Mouse (Mus musculus) mesoderm, embryonic 11.5 days (tissue): ENCODE measurements at regions not wholly inside any gene's neighbourhood (a gene's known extent, or its start where the extent isn't known, plus 50 kb on each side); places are given as distances from the start of the nearest gene placed in this dataset.

ENCODE experiments used
- DNase-seq: peaks from one replicate; pipeline ENCODE4 v3.0.0-alpha.2; 2012; ENCODE audit warnings: low read depth, low spot score

DNA sequence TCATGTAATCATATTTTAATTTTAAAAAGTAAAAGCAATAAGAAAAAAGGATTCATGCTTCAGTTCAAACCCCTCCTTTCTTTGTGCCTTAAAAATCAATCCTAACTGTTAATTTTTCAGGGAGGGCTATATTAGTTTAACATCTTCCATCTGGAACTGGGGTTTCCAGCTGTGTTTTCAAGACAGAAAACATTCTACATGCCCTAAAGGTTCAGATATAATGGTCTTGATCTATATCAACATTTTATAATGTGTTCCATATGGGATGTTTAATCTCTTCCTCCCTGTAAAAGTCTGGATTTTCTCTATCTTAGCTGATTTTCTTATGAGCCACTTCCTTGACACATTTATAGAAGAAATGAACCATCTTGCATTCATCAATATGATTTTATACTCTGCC, 205.9 kb upstream of the Grm7 start:
- peak; percentile 2 for DNase-seq

DNA sequence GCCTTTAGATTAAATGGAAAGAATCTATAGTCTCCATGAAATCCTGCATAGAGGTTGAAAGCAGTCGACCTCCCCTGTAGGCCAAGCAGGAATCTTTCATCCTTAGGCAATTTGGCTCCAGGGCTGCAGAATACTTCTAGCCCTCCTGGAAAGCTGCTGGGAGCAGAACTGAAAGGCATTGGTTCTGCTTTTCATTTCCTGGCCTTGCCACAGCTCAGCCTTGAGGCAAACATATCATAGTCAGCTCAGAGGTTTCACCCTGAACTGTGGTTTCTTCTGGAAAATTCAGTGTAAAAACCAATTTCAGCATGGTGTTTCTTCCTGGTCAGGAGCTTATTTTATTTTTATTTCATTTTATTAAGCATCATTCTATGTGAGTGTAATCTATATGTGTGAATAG, 182.0 kb upstream of the Grm7 start:
- no peak for DNase-seq

DNA sequence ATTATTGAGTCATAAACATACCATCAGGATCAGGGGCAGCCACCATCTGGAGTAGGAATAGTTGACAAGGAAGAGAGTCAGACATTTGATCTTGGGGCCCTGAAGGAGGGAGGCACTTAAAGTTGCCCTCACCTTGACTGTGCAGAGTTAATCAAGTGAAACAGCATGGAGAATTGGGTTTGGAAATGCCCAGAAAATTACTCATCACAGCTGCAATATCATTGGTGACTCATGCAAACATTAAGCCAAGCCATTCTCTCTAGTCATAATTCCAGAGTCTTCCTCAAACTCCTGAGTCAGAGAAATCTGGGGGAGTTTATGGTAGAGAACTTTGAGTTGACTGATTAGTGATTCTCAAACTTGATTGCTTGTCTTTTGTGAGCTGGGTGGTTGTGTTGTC, 177.7 kb upstream of the Grm7 start:
- no peak for DNase-seq

DNA sequence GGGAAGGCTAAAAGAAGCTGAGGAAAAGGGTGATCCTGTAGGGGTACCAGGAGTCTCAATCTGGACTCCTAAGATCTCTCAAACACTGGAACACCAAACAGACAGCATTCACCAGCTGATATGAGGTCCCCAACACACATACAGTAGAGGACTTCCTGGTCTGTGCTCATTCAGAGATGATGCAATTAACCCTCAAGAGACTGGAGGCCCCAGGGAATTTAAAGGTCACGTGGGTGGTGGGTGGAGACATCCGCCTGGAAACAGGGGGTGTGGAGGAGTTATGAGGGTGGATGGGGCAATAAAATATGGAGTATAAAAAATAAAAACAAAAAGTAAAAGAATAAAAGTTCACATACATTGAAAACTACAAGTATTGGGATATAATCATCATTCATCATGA, 139.5 kb upstream of the Grm7 start:
- no peak for DNase-seq

DNA sequence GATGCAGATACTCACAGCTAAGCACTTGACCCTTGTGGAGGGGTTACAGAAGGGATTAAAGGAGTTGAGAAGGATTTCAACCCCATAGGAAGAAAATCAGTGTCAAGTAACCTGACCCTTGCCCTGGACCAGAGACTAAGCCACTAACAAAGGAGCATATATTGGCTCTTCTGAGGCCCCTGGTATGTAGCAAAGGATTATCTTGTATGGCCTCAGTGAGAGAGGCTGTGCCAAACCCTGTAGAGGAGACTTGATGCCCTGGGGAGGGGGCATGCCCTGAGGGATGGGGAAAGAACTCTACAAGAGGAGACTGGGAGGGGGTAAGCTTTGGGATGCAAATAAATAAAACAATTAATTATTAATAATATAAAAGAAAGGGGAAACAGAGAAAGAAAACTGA, 134.9 kb upstream of the Grm7 start:
- DNase-seq = peak; percentile 0

DNA sequence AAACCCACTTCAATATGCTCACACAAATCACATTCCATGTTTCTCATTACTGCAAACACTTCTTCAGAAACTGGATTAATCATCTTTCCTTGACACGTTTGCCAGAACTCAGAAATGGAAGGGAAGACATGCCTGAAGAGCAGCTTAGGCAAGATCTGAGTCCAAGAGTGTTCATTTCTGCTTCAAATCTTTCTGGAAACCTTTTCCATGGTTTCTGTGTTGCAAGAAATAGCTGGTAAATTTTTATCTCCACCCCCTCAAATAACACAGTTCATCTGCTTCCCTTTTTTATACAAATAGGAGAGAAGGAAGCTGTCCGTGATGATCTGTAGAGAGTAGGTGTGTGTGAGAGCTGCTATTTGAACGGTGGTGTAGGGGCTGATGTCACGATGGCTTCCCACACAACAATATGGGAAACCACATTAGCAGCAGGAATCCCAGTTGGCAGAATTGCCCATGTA, 106.6 kb upstream of the Grm7 start:
- no peak for DNase-seq

DNA sequence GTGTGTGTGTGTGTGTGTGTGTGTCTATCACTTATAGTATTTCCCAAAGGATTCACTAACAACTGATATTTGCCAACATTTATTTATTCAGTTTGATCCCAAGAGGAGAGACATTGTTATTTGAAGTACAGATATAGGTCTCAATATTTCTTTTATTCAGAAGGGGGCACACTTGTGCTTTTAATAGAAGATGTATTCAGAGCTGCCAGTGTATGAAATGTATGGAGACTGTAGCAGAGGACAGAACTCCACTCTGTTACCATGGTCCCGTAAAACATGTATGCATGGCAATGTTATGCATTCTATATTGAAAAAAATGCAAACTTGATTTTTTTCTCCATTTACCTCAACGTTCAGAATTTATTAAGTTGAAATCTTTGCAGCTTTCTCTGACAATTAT, 99.8 kb upstream of the Grm7 start:
- DNase-seq = no peak

DNA sequence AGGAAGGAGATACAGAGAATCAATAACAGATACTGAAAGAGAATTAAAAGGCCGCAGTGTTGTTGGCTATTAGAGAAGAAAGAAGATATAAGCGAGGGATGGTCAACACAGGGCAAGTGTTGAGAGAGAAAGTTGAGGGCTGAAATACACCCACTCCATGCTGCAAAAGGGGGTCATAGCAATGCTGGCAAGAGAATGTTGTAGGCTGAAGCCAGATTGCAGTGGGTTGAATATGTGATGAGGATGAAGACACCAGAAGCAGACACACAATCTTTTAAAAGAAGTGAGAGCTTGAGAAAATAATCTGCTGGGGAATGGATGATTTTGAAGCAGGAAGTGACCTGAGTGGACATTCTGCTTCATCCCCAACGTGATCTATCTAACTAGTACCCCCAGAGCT, 90.5 kb upstream of the Grm7 start:
- no peak for DNase-seq

DNA sequence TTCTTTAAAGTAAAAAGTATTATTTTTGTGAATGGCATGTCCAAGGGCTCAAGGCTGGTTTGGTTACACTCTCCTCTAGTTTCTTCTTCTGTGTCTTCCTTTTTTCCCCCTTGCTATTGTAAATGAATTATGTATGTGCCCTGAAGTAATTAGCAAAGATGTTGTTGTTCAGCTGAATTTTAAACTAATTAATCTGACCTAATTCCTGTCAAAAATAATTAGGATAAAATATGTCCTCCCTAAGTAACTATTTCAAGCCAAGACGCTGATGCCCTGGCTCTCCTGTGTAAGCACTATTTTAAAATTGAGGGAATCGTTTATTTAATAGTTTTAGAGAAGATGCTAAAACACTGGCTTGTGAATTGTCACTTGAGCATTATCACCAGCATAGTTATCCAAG, 85.7 kb upstream of the Grm7 start:
- no peak for DNase-seq

DNA sequence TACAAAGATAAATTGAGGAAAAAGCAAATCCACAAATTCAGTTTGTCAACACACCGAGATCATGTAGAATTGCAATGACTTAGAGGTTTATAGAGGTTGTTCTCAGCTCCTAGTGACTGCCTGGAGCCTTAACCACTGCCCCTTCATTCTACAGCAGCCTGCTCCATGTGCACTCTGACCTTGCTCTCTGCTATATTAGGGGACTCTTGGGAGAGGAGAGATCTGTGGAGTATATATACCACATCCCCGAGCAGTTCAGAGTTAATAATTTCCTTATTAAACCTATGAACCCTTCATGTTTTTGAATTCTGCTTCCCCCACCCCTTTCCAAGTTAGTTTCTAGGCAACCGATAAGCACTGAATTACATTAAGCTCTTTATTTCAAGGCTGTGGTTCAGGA, 85.0 kb upstream of the Grm7 start:
- no peak for DNase-seq

DNA sequence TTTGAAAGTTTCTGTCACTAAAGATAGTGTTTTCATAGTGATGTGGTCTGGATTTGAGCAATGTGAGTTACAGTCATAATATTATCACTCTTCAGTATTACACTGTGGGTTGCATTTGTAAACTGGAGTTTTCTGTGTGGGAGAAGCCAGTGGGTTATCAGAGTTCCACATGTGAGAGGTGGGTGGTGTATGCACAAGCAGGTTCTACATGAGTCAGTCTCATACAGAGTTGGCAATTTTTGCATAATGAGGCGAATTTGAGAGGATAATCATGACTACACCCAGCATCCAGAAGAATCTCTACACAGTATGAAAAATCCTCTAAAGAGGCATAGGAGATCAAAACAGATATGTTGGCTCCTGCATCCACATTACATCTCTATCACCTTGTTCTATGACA, 68.2 kb upstream of the Grm7 start:
- no peak for DNase-seq
